Mouse (Mus musculus) regulatory T cell (primary cell): ENCODE results near the gene Actr3b.

Source experiments
- in situ Hi-C: fragments of 300-600 bp; cut with MboI, MseI; formaldehyde crosslinking; loops from one replicate; pipeline ENCODE4 v1.15.1; 2025; ENCODE audit warnings: high pct_unique_total_duplicates

The Actr3b gene

GRCm38 (mm10) chr5:25886708-25887107 is 126.9 kb downstream of the Actr3b start:
- in situ Hi-C loops, result no loop called here

GRCm38 (mm10) chr5:25889746-25890382 is 130.1 kb downstream of the Actr3b start:
- in situ Hi-C loops, result no loop called here

- in situ Hi-C loops, result no loop called here
Measured at GRCm38 (mm10) chr5:25891321-25891720, 131.5 kb downstream of the Actr3b start.
